Mouse (Mus musculus) granulocyte monocyte progenitor cell, adult 5-6 weeks (primary cell): ENCODE results near the gene Fam180a. TPM values are rescaled to one million over a fixed set of nuclear protein-coding genes. Genes with fewer than 3 reads are reported as not detected.

Source experiments
- ATAC-seq: replicated peaks from 2 replicates; pipeline ENCODE4 v1.8.0; 2016; ENCODE audit warnings: mild to moderate bottlenecking, moderate TSS enrichment, inconsistent platforms; ENCODE audit not compliant: poor library complexity, severe bottlenecking
- total RNA-seq, 2 experiments: library from RNA; stranded (forward) in 1 of 2; stranded (reverse) in 1 of 2; fragments of 200-712, 200-1000 nt in 1 of 2; fragments of >200 nt in 1 of 2; fragmentation: Nextera tagmentation in 1 of 2; gene quantifications; 2 replicates each; pipeline ENCODE4 v1.2.3; 2014 to 2017

Fam180a gene
- total RNA-seq, 2 experiments from 2014 or later = not detected

- no peak for ATAC-seq
Measured at GRCm38 (mm10) chr6:35269643-35270042, 56.3 kb downstream of the Fam180a start.

DNA sequence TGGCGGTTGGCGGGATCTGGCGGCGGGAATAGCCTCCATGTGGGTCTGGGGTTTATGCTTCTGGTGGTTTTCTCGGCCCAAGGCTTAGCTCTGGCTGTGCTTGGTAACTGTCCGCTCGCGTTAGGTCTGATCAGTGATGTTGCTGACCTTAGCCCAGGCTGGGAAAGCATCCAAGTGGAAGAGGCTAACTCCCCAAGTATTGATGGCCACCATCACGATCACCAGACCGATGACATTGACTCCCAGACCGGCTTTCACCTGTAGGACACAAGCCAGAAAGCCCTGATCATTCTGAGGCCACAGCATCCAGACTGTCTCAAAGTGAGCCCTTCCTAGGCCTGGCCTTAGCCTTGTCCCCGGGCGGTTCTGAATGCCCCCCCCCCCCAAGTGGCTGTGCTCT is 57.2 kb downstream of the Fam180a start:
- ATAC-seq = no peak

- no peak for ATAC-seq
Measured at GRCm38 (mm10) chr6:35265580-35266278, 60.2 kb downstream of the Fam180a start.

Other genes starting within 250 kb of the Fam180a start
- 52.4 and 56.4 TPM in 2 replicates for gene Cnot4, start 192.4 kb downstream of the Fam180a start, total RNA-seq (2014; fragmentation: Nextera tagmentation)
- 23.3 and 25.3 TPM in 2 replicates for gene Cnot4, start 192.4 kb downstream of the Fam180a start, total RNA-seq (2017)
- 72.3 and 75.2 TPM in 2 replicates for gene Nup205, start 148.7 kb downstream of the Fam180a start, total RNA-seq (2014; fragmentation: Nextera tagmentation)
- gene Nup205, start 148.7 kb downstream of the Fam180a start, total RNA-seq (2017) = 85.3 and 94.7 TPM in 2 replicates
- gene Slc13a4, start 18.0 kb downstream of the Fam180a start, total RNA-seq (2014; fragmentation: Nextera tagmentation) = not detected in 2 replicates
- not detected in 2 replicates for gene Slc13a4, start 18.0 kb downstream of the Fam180a start, total RNA-seq (2017)
- 130 and 134 TPM in 2 replicates for gene Mtpn, start 213.7 kb upstream of the Fam180a start, total RNA-seq (2014; fragmentation: Nextera tagmentation)
- gene Mtpn, start 213.7 kb upstream of the Fam180a start, total RNA-seq (2017) = 123 and 138 TPM in 2 replicates